21 mouse cellular contexts compared by ENCODE assay signal in the genomic region with DNA sequence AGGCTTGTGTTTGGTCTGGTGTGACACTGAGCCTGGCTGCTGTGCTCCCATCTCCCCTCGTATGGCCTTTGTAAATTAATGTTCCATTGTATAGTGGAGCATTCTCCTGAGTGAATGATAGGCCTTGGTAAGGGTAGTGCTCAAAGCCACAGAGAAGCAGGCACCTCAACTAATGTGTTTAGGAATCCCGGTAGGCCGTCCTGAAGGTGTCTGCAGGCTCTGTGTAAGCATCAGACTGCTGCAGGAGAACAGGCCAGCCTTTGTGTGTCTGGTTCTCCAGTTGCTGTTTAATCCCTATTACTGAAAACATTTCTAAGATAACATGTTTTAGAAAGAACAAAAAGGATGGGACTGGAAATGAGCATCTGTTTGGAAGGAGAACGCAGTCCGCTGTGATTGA. TPM values are rescaled to one million over a fixed set of nuclear protein-coding genes. Genes with fewer than 3 reads are reported as not detected.
"Had no signal": no experiment of that assay in that cellular context is flagged by ENCODE, and none has a peak within 500 bp of the region (broad histone marks: within the 10 kb centered on the region; RNA-seq: fewer than 3 reads in every experiment).

No protein-coding gene starts in this region.

- H3K27me3 ChIP-seq: intestine, embryonic 15.5 days; limb, embryonic 12.5 days; limb, embryonic 15.5 days; midbrain, embryonic 12.5 days; midbrain, embryonic 15.5 days; neural tube, embryonic 12.5 days; neural tube, embryonic 15.5 days; stomach, embryonic 15.5 days had no signal

- H3K9me3 ChIP-seq: intestine, embryonic 15.5 days; limb, embryonic 12.5 days; limb, embryonic 15.5 days; midbrain, embryonic 12.5 days; midbrain, embryonic 15.5 days; neural tube, embryonic 12.5 days; neural tube, embryonic 15.5 days; stomach, embryonic 15.5 days had no signal

- DNase-seq: kidney, adult 18-20 months; kidney, adult 9 months; liver, postnatal 0 days; lung, embryonic 14.5 days; retina, postnatal 1 day; thymus, adult 2 months; thymus, postnatal 25 days had no signal

- H3K4me3 ChIP-seq: intestine, embryonic 15.5 days; left cerebral cortex, adult 2 months; limb, embryonic 12.5 days; limb, embryonic 15.5 days; midbrain, embryonic 12.5 days; midbrain, embryonic 15.5 days; neural tube, embryonic 12.5 days; neural tube, embryonic 15.5 days; stomach, embryonic 15.5 days had no signal

- H3K9ac ChIP-seq: intestine, embryonic 15.5 days; limb, embryonic 12.5 days; limb, embryonic 15.5 days; liver, embryonic 14.5 days; liver, postnatal 0 days; lung, embryonic 14.5 days; midbrain, embryonic 12.5 days; midbrain, embryonic 15.5 days; neural tube, embryonic 12.5 days; neural tube, embryonic 15.5 days; stomach, embryonic 15.5 days had no signal

- H3K27ac ChIP-seq: intestine, embryonic 15.5 days; left cerebral cortex, adult 2 months; limb, embryonic 12.5 days; limb, embryonic 15.5 days; liver, embryonic 14.5 days; macrophage; midbrain, embryonic 12.5 days; midbrain, embryonic 15.5 days; neural tube, embryonic 12.5 days; stomach, embryonic 15.5 days had no signal

- ATAC-seq: intestine, embryonic 15.5 days; liver, postnatal 0 days; lung, postnatal 0 days; midbrain, embryonic 15.5 days had no signal

- H3K4me2 ChIP-seq: intestine, embryonic 15.5 days; limb, embryonic 12.5 days; limb, embryonic 15.5 days; liver, embryonic 11.5 days; lung, embryonic 14.5 days; midbrain, embryonic 12.5 days; midbrain, embryonic 15.5 days; neural tube, embryonic 12.5 days; neural tube, embryonic 15.5 days; stomach, embryonic 15.5 days had no signal

- H3K4me1 ChIP-seq: intestine, embryonic 15.5 days; limb, embryonic 12.5 days; midbrain, embryonic 12.5 days; neural tube, embryonic 12.5 days; stomach, embryonic 15.5 days had no signal

RNA-seq across cellular contexts. Expression of a gene that starts 17.7 kb away (rescaled TPM):
- polyA plus RNA-seq: kidney, embryonic 16.5 days; limb, embryonic 12.5 days; liver, embryonic 11.5 days; macrophage had no signal

RNA-seq across cellular contexts. Expression of a gene that starts 22.4 kb away (rescaled TPM):
- polyA plus RNA-seq: macrophage had no signal
